Mouse (Mus musculus): ENCODE measurements around the gene Foxn4.

The Foxn4 gene

GRCm38 (mm10) chr5:114246465-114246864 is 27.1 kb downstream of the Foxn4 start:
- no peak for TF ChIP-seq GATA4 (IDR thresholded peaks at IDR 0.05; ENCODE audit: insufficient replicate concordance, low read length)

GRCm38 (mm10) chr5:114239737-114240136 is 33.9 kb downstream of the Foxn4 start:
- TF ChIP-seq GATA4 (IDR thresholded peaks at IDR 0.05; ENCODE audit: insufficient replicate concordance, low read length): no peak

- no peak for TF ChIP-seq GATA4 (IDR thresholded peaks at IDR 0.05; ENCODE audit: insufficient replicate concordance, low read length)
These were observed 34.7 kb downstream of the Foxn4 start for GRCm38 (mm10) chr5:114238924-114239323.

- TF ChIP-seq GATA4 (IDR thresholded peaks at IDR 0.05; ENCODE audit: insufficient replicate concordance, low read length): no peak
These were observed 44.7 kb downstream of the Foxn4 start for GRCm38 (mm10) chr5:114228901-114229300.

- TF ChIP-seq GATA4 (IDR thresholded peaks at IDR 0.05; ENCODE audit: insufficient replicate concordance, low read length): no peak
These were observed 47.6 kb downstream of the Foxn4 start for GRCm38 (mm10) chr5:114226051-114226450.

- no peak for TF ChIP-seq GATA4 (IDR thresholded peaks at IDR 0.05; ENCODE audit: insufficient replicate concordance, low read length)
These were observed 54.8 kb downstream of the Foxn4 start for GRCm38 (mm10) chr5:114218771-114219170.

- no peak for TF ChIP-seq GATA4 (IDR thresholded peaks at IDR 0.05; ENCODE audit: insufficient replicate concordance, low read length)
These were observed 60.4 kb downstream of the Foxn4 start for GRCm38 (mm10) chr5:114213183-114213582.

- TF ChIP-seq GATA4 (IDR thresholded peaks at IDR 0.05; ENCODE audit: insufficient replicate concordance, low read length): no peak
These were observed 67.4 kb downstream of the Foxn4 start for GRCm38 (mm10) chr5:114206158-114206557.

All from liver, adult (tissue).